Mouse (Mus musculus) CH12.LX (cell line): ENCODE results near the gene Map4k1. TPM values are rescaled to one million over a fixed set of nuclear protein-coding genes. Genes with fewer than 3 reads are reported as not detected.

Experiments
- DNase-seq: peaks from one replicate; pipeline ENCODE4 v3.0.0-alpha.2; 2013; ENCODE audit errors: extremely low read depth
- H3K27ac ChIP-seq: 2 replicates; pipeline ENCODE4 v1.5.1; 2012; ENCODE audit warnings: low read depth, mild to moderate bottlenecking, control low read depth, moderate library complexity; ENCODE audit not compliant: insufficient read depth
- H3K27me3 ChIP-seq: replicated peaks from 2 replicates; pipeline ENCODE3; 2012; ENCODE audit warnings: inconsistent platforms
- H3K36me3 ChIP-seq, 2 experiments: replicated peaks in 1 of 2; 2 replicates each; pipeline versions ENCODE3 to v1.6.1; 2012; ENCODE audit warnings: inconsistent platforms in 1 of 2, low read length in 1 of 2, mild to moderate bottlenecking in 1 of 2, mixed read lengths in 1 of 2, moderate library complexity in 1 of 2; ENCODE audit not compliant: control insufficient read depth in 1 of 2, insufficient read depth in 1 of 2
- H3K4me1 ChIP-seq, 2 experiments: 2 replicates each; pipeline ENCODE4 v1.6.1; 2012; ENCODE audit warnings: inconsistent platforms in 1 of 2, moderate library complexity in 1 of 2; ENCODE audit not compliant: insufficient read depth in 2 of 2, control insufficient read depth in 1 of 2
- H3K4me2 ChIP-seq: 2 replicates; pipeline ENCODE4 v1.6.1; 2012; ENCODE audit warnings: low read depth, mild to moderate bottlenecking, control low read depth; ENCODE audit not compliant: poor library complexity, insufficient read depth, severe bottlenecking
- H3K4me3 ChIP-seq, 3 experiments: fragments of 150-350 bp in 1 of 3; sonication (generic) in 1 of 3; replicated peaks in 1 of 3; 2 replicates each; pipeline versions ENCODE3 to v1.5.1; 2011 to 2012; ENCODE audit warnings: low read depth in 2 of 3, low read length in 2 of 3, mild to moderate bottlenecking in 2 of 3, moderate library complexity in 2 of 3, control low read depth in 1 of 3, improper control_type of control experiment in 1 of 3, inconsistent platforms in 1 of 3, mixed read lengths in 1 of 3; ENCODE audit not compliant: poor library complexity in 1 of 3
- H3K79me2 ChIP-seq: replicated peaks from 2 replicates; pipeline ENCODE4 v1.6.1; 2012; ENCODE audit warnings: mild to moderate bottlenecking, moderate library complexity; ENCODE audit not compliant: control insufficient read depth, poor library complexity, insufficient read depth, severe bottlenecking; ENCODE audit errors: extremely low read depth
- H3K9ac ChIP-seq: 2 replicates; pipeline ENCODE4 v1.6.1; 2012; ENCODE audit warnings: low read depth, mild to moderate bottlenecking, control low read depth, moderate library complexity; ENCODE audit not compliant: insufficient read depth
- H3K9me3 ChIP-seq: replicated peaks from 2 replicates; pipeline ENCODE3; 2012; ENCODE audit warnings: low read length, inconsistent platforms, mixed read lengths
- CHD2 ChIP-seq: IDR thresholded peaks from 2 replicates; pipeline ENCODE4 v1.6.1; 2011; ENCODE audit warnings: low read length, improper control_type of control experiment
- E2F4 ChIP-seq: IDR thresholded peaks from 2 replicates; pipeline ENCODE4 v1.6.1; 2011; ENCODE audit warnings: low read depth, low read length, improper control_type of control experiment; ENCODE audit not compliant: insufficient replicate concordance
- JUN ChIP-seq: IDR thresholded peaks from 2 replicates; pipeline ENCODE4 v1.6.1; 2011; ENCODE audit warnings: low read depth, mild to moderate bottlenecking, low read length, improper control_type of control experiment, moderate library complexity; ENCODE audit not compliant: insufficient read depth
- KAT2A ChIP-seq: IDR thresholded peaks from 2 replicates; pipeline ENCODE4 v1.6.1; 2012; ENCODE audit warnings: low read length, improper control_type of control experiment, inconsistent platforms; ENCODE audit not compliant: insufficient replicate concordance
- MAFK ChIP-seq: IDR thresholded peaks from 2 replicates; pipeline ENCODE4 v1.6.1; 2011; ENCODE audit warnings: low read length, improper control_type of control experiment; ENCODE audit not compliant: insufficient replicate concordance
- MAX ChIP-seq: IDR thresholded peaks from 2 replicates; pipeline ENCODE4 v1.6.1; 2011; ENCODE audit warnings: low read length, improper control_type of control experiment
- NELFE ChIP-seq: IDR thresholded peaks from 2 replicates; pipeline ENCODE4 v1.6.1; 2011; ENCODE audit warnings: low read depth, low read length, improper control_type of control experiment
- PAX5 ChIP-seq: IDR thresholded peaks from 2 replicates; pipeline ENCODE4 v1.6.1; 2012; ENCODE audit warnings: low read length, inconsistent platforms, mixed read lengths
- POLR2AphosphoS2 ChIP-seq: IDR thresholded peaks from 2 replicates; pipeline ENCODE4 v1.6.1; 2011; ENCODE audit warnings: low read depth, low read length, improper control_type of control experiment
- SIN3A ChIP-seq: IDR thresholded peaks from 2 replicates; pipeline ENCODE4 v1.6.1; 2012; ENCODE audit warnings: low read length, improper control_type of control experiment, inconsistent platforms
- SMC3 ChIP-seq: IDR thresholded peaks from 2 replicates; pipeline ENCODE4 v1.6.1; 2011; ENCODE audit warnings: low read depth, low read length, improper control_type of control experiment
- ZC3H11A ChIP-seq: IDR thresholded peaks from 2 replicates; pipeline ENCODE4 v1.6.1; 2012; ENCODE audit warnings: low read depth, mild to moderate bottlenecking, inconsistent platforms, low read length, improper control_type of control experiment
- ZKSCAN1 ChIP-seq: IDR thresholded peaks from 2 replicates; pipeline ENCODE4 v1.6.1; 2012; ENCODE audit warnings: low read depth, inconsistent platforms, low read length, improper control_type of control experiment, borderline replicate concordance
- ZNF384 ChIP-seq: IDR thresholded peaks from 2 replicates; pipeline ENCODE4 v1.6.1; 2012; ENCODE audit warnings: low read depth, low read length, improper control_type of control experiment, inconsistent platforms
- dilution Hi-C: fragments of 300-500 bp; cut with MboI; formaldehyde crosslinking; loops from 2 replicates; pipeline ENCODE4 v1.14.3; 2020; ENCODE audit warnings: low sequenced_read_pairs; ENCODE audit not compliant: extremely low pct_unique_long_range_greater_than_20kb, extremely low pct_ligation_motif_present
- in situ Hi-C: fragments of 300-500 bp; cut with MboI; formaldehyde crosslinking; loops from 3 replicates; pipeline ENCODE4 v1.14.3; 2019; ENCODE audit warnings: low sequenced_read_pairs, low pct_ligation_motif_present, low pct_unique_long_range_greater_than_20kb, mixed read lengths
- polyA plus RNA-seq: library from polyadenylated mRNA; unstranded; fragments of >175 nt; gene quantifications from 2 replicates; pipeline ENCODE4 v1.2.1, GENCODE M21; 2012; ENCODE audit warnings: low read depth; ENCODE audit not compliant: insufficient read length
- total RNA-seq, 2 experiments: library from RNA; depleted of rRNA; stranded (reverse); fragments of 300-350 nt in 1 of 2; fragments of >200 nt in 1 of 2; gene quantifications; 2 replicates each; pipeline ENCODE4 v1.2.3; 2012 to 2014

Gene Map4k1
- total and polyA plus RNA-seq, 3 experiments: 114 to 395 (median 183) TPM

GRCm38 (mm10) chr7:28949298-28949697, 32.6 kb upstream of the Map4k1 start:
- DNase-seq: no peak
- Histone ChIP-seq H3K4me2 (no peak overlapping the region), H3K4me1 (peaks cover 14 to 87% of the 10 kb centered on the region in 2 experiments), H3K36me3 (peaks cover 3 to 54% of the 10 kb centered on the region in 2 experiments), H3K4me3 (no peak overlapping the region), H3K79me2 (peaks cover 44% of the 10 kb centered on the region), H3K27ac (no peak overlapping the region), H3K9me3 (no peaks in the 10 kb centered on the region), H3K27me3 (no peaks in the 10 kb centered on the region), H3K9ac (no peak overlapping the region)
- dilution Hi-C loops: no loop called here
- in situ Hi-C loops: no loop called here
- no peak for TF ChIP-seq ZC3H11A

- H3K36me3 ChIP-seq: peaks cover 3 to 62% of the 10 kb centered on the region in 2 experiments
- H3K9ac ChIP-seq: no peak overlapping the region
- H3K4me1 ChIP-seq: peaks cover 14 to 80% of the 10 kb centered on the region in 2 experiments
- dilution Hi-C loops (no loop called here), in situ Hi-C loops (no loop called here)
- no peak overlapping the region for H3K4me2 ChIP-seq
- H3K4me3 ChIP-seq: no peak overlapping the region
- H3K79me2 ChIP-seq: peaks cover 46% of the 10 kb centered on the region
- no peak for DNase-seq
- no peak for TF ChIP-seq POLR2AphosphoS2
- TF ChIP-seq, all 38 proteins: peak for 0
- H3K27me3 ChIP-seq: no peaks in the 10 kb centered on the region
- H3K27ac ChIP-seq: no peak overlapping the region
- H3K9me3 ChIP-seq: no peaks in the 10 kb centered on the region
Observed at GRCm38 (mm10) chr7:28950346-28951037, 31.4 kb upstream of the Map4k1 start.

GRCm38 (mm10) chr7:28951764-28952163, 30.1 kb upstream of the Map4k1 start:
- TF ChIP-seq MAFK: no peak
- TF ChIP-seq KAT2A: no peak
- TF ChIP-seq PAX5: no peak
- no peak for TF ChIP-seq JUN
- no peak for TF ChIP-seq SMC3
- no peak for TF ChIP-seq NELFE
- TF ChIP-seq ZNF384: no peak
- no peak for TF ChIP-seq E2F4
- no peak for TF ChIP-seq ZKSCAN1
- TF ChIP-seq SIN3A: no peak
- no peak for TF ChIP-seq CHD2
- TF ChIP-seq POLR2AphosphoS2: no peak
- no peak for TF ChIP-seq MAX
- Histone ChIP-seq H3K9me3 (no peaks in the 10 kb centered on the region), H3K9ac (no peak overlapping the region), H3K4me1 (peaks cover 7 to 79% of the 10 kb centered on the region in 2 experiments), H3K79me2 (peaks cover 41% of the 10 kb centered on the region), H3K4me2 (no peak overlapping the region), H3K36me3 (peaks cover 3 to 65% of the 10 kb centered on the region in 2 experiments), H3K27ac (no peak overlapping the region), H3K27me3 (no peaks in the 10 kb centered on the region), H3K4me3 (no peak overlapping the region)
- dilution Hi-C loops (no loop called here), in situ Hi-C loops (no loop called here)
- DNase-seq: no peak
